Mouse (Mus musculus) heart, postnatal 0 days (tissue): Measurements from ENCODE around the gene Rhbdd3. TPM values are rescaled to one million over a fixed set of nuclear protein-coding genes. Genes with fewer than 3 reads are reported as not detected.
A peak's percentile ranks its signal among the peaks of the same experiment; 100 is the strongest.

Source experiments
- ATAC-seq: fragments of 200-750 bp; cut with Nextera tagmentation; 2 replicates; pipeline ENCODE4 v1.8.0; 2017; ENCODE audit warnings: low read depth, moderate number of reproducible peaks, moderate library complexity; ENCODE audit not compliant: insufficient read depth
- DNase-seq: peaks from one replicate; pipeline ENCODE4 v3.0.0-alpha.2; 2016; ENCODE audit warnings: low spot score
- H3K27ac ChIP-seq: fragments of 300-500 bp; sonication (generic); 2 replicates; pipeline ENCODE4 v1.5.1; 2014; ENCODE audit warnings: low read depth, mild to moderate bottlenecking
- H3K27me3 ChIP-seq: fragments of 300-500 bp; sonication (generic); 2 replicates; pipeline ENCODE4 v1.6.1; 2014; ENCODE audit warnings: low read length, mixed read lengths; ENCODE audit not compliant: control insufficient read depth, insufficient read depth
- H3K36me3 ChIP-seq: fragments of 300-500 bp; sonication (generic); replicated peaks from 2 replicates; pipeline ENCODE4 v1.6.1; 2014; ENCODE audit warnings: low read length, mixed read lengths; ENCODE audit not compliant: control insufficient read depth, insufficient read depth
- H3K4me1 ChIP-seq: fragments of 300-500 bp; sonication (generic); 2 replicates; pipeline ENCODE4 v1.6.1; 2014; ENCODE audit warnings: antibody characterized with exemption; ENCODE audit not compliant: control insufficient read depth, insufficient read depth
- H3K4me2 ChIP-seq: fragments of 300-500 bp; sonication (generic); 2 replicates; pipeline ENCODE4 v1.6.1; 2014; ENCODE audit warnings: low read depth, mild to moderate bottlenecking, low read length, moderate library complexity
- H3K4me3 ChIP-seq: fragments of 300-500 bp; sonication (generic); 2 replicates; pipeline ENCODE4 v1.5.1; 2014; ENCODE audit warnings: low read depth, low read length
- H3K9ac ChIP-seq: fragments of 300-500 bp; sonication (generic); replicated peaks from 2 replicates; pipeline ENCODE4 v1.6.1; 2014; ENCODE audit warnings: low read depth, low read length, mixed read lengths
- H3K9me3 ChIP-seq: fragments of 300-500 bp; sonication (generic); replicated peaks from 2 replicates; pipeline ENCODE4 v1.6.1; 2016; ENCODE audit warnings: low read length; ENCODE audit not compliant: control insufficient read depth
- CTCF ChIP-seq: IDR thresholded peaks from 2 replicates; pipeline ENCODE4 v1.5.1; 2016; ENCODE audit warnings: antibody characterized with exemption, control low read depth, low read depth
- EP300 ChIP-seq: IDR thresholded peaks from 2 replicates; pipeline ENCODE4 v1.6.1; 2016; ENCODE audit warnings: antibody characterized with exemption, low read depth
- WGBS: fragments of 180-500 bp; shearing (Covaris S2); extraction: QIAGEN DNeasy Blood & Tissue Kit; methylation state at CpG from one replicate; pipeline ENCODE4 v1.1.7; 2014; 5-methylcytosine and 5-hydroxymethylcytosine counted together
- polyA plus RNA-seq: library from polyadenylated mRNA; unstranded; fragments of >200 nt; fragmentation: Nextera tagmentation; extraction: Ambion mirVana; gene quantifications from 2 replicates; pipeline ENCODE4 v1.2.1, GENCODE M21; 2015
- total RNA-seq: library from RNA; depleted of rRNA; stranded (reverse); fragments of >200 nt; gene quantifications from 2 replicates; pipeline ENCODE4 v1.2.3, GENCODE M21; 2014; ENCODE audit warnings: low replicate concordance

Gene Rhbdd3
- total and polyA plus RNA-seq, 2 experiments from 2014 or later = 28.5 to 50.4 TPM

DNA sequence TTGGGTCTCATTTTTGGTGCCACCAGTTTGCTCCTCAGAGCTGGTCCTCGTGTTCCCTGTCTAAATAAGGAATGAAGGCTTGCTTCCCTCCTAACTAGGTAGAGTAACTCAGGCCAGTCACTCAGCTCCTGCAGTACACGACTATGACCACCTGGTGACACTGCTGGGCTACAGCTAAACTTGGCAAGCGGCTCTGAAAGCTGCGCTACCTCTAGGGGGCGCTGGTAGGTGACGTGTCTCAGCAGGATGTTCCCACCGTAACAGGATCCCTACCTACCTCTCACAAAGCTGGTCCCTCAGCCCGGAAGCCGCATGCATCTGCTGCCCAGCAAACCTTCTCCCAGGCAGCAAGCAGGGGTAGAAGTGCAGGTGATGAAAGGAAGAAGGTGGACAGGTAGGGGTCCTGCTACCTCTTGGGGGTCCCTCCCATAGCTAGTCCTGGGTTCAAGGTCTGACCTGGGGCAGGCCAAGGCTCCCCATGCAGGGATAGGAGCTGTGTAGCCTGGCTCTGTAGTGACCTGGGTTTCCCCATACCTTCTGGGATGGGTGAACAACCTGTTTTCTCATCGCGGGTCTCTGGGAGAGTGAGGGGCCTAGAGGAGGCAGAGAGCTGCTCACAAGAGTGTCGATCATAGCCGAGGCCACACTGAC is 16.3 kb downstream of the Rhbdd3 start:
- Histone ChIP-seq H3K27me3 (no peaks in the 10 kb centered on the region), H3K4me2 (no peak overlapping the region), H3K9me3 (no peaks in the 10 kb centered on the region), H3K27ac (no peak overlapping the region), H3K4me1 (no peaks in the 10 kb centered on the region), H3K9ac (no peak overlapping the region), H3K4me3 (no peak overlapping the region), H3K36me3 (no peaks in the 10 kb centered on the region)
- TF ChIP-seq EP300 = no peak
- peak; percentile 100 for TF ChIP-seq CTCF
- peak; percentile 83 for DNase-seq
- peak; percentile 69 for ATAC-seq
- WGBS = 30% methylated on average over 13 of the region's 13 CpGs

DNA sequence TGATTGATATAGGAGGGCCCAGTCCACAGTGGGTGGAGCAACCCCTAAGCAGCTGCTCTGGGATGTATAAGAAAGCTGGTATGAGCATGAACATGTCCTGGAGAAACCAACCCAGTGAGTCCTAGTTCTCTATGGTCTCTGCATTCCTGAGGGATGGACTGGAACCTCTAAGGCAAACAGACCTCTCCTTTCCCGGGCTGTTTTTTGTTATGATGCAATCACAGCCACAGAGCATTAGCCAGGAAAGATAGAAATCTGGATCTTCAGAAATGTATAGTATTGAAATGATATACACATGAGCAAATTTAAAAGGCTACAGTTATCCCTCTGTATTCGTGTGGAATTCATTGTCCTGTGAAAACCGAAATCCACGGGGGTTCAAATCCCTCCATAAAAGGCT is 27.0 kb downstream of the Rhbdd3 start:
- Histone ChIP-seq H3K4me3 (no peak overlapping the region), H3K4me2 (no peak overlapping the region), H3K27ac (no peak overlapping the region), H3K27me3 (no peaks in the 10 kb centered on the region), H3K9ac (no peak overlapping the region), H3K9me3 (no peaks in the 10 kb centered on the region), H3K36me3 (no peaks in the 10 kb centered on the region), H3K4me1 (no peaks in the 10 kb centered on the region)
- DNase-seq = no peak
- ATAC-seq = no peak
- 70% methylated on average over 4 of the region's 4 CpGs for WGBS
- TF ChIP-seq CTCF (no peak), EP300 (no peak)

DNA sequence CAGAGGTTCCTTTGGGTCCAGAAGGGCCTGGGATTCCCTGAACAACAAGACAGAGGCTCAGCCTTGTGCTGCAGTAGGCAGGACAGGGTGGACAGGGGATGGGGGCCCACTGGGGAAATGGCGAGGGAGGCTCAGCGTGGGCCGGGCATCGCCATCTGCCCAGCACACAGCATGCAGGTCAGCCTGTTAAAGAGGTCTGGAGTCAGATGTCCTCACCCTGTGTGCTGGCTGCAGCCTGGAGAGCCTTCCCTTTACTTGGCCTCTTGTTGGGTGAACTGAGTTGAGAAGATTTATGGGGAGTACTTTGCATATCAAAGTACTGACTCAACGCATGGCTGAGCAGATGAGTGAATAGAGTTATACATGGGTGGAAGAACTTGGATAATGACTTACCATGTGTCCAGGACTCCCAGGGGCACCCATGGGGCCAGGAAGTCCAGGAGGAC is 30.3 kb downstream of the Rhbdd3 start:
- Histone ChIP-seq H3K9ac (no peak overlapping the region), H3K36me3 (no peaks in the 10 kb centered on the region), H3K9me3 (no peaks in the 10 kb centered on the region), H3K27me3 (no peaks in the 10 kb centered on the region), H3K4me2 (no peak overlapping the region), H3K4me3 (no peak overlapping the region), H3K4me1 (no peaks in the 10 kb centered on the region), H3K27ac (no peak overlapping the region)
- TF ChIP-seq CTCF (no peak), EP300 (no peak)
- DNase-seq = no peak
- no peak for ATAC-seq
- WGBS = 65% methylated on average over 5 of the region's 5 CpGs

DNA sequence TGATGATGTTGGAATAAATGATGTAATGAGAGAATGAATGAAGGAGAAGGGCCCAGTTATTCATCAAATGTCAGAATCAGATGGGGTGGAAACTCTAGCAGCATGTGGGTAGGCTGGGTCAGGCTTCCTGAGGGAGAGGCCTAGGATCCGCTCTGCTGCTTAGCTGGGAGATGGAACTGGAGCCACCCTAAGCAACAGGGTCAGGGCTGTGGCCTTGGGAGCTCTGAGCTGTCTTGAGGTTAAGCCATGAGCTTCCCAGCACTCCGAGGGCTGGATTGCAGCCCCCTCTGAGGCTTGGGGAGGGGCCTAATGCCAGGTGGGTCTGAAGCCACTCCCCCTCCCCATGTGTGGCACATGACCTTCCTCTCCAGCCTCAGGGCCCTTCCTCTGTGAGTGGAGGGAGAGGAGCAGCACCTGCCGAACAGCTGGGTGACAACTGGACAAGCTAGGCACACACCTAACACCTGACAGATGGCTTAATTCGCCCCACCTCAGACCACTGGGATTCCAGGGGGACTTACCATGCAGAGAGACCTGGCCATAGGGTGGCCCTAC is 31.5 kb downstream of the Rhbdd3 start:
- Histone ChIP-seq H3K4me1 (no peaks in the 10 kb centered on the region), H3K36me3 (no peaks in the 10 kb centered on the region), H3K9me3 (no peaks in the 10 kb centered on the region), H3K27me3 (no peaks in the 10 kb centered on the region), H3K4me2 (no peak overlapping the region), H3K9ac (no peak overlapping the region), H3K4me3 (no peak overlapping the region), H3K27ac (no peak overlapping the region)
- TF ChIP-seq EP300 = no peak
- WGBS = 82% methylated on average over 4 of the region's 4 CpGs
- DNase-seq (no peak), ATAC-seq (no peak)

DNA sequence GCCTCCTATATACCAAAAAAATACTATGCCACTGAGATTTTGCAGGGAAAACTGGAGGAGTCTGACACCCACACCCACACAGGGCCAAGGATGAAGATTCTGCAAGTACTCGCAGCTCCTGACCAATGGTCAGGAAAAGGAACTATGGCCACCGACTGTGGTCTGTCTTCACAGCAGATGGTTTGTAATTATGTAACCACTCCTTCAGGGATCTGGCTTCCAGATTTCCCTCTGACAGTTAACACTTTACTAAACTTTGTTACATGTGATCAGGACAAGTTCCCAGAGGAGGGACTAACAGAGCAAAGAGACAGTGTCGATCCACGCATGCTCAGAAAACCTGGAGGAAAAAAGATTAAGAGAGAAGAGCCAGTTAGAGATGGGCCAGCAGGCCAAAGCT is 34.0 kb downstream of the Rhbdd3 start:
- Histone ChIP-seq H3K4me1 (no peaks in the 10 kb centered on the region), H3K9ac (no peak overlapping the region), H3K27ac (no peak overlapping the region), H3K4me3 (no peak overlapping the region), H3K36me3 (no peaks in the 10 kb centered on the region), H3K4me2 (no peak overlapping the region), H3K27me3 (no peaks in the 10 kb centered on the region), H3K9me3 (no peaks in the 10 kb centered on the region)
- TF ChIP-seq CTCF = no peak
- no peak for TF ChIP-seq EP300
- ATAC-seq (no peak), DNase-seq (no peak)
- 73% methylated on average over 4 of the region's 4 CpGs for WGBS

DNA sequence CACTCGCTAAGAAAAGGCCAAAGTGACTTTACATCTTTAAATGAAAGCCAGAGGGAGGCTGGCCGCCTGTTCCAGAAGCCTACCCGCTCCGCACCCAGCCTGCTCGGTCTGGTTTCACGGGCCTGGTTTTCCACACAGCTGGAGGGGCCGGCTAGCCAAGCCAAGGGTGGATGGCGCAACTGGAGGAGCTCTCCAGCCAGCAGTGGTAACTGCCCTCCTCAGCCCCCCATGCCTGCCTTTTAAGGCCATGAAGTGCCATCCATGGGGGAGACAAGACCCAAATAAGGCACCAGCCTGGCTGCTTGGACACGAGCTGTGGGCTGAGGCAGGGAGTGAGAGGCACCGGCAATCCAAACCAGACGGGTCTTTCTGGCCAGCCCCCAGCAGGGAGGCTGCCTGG is 37.2 kb downstream of the Rhbdd3 start:
- Histone ChIP-seq H3K4me1 (peaks cover 10% of the 10 kb centered on the region), H3K9ac (no peak overlapping the region), H3K27me3 (no peaks in the 10 kb centered on the region), H3K27ac (no peak overlapping the region), H3K4me2 (no peak overlapping the region), H3K36me3 (no peaks in the 10 kb centered on the region), H3K9me3 (no peaks in the 10 kb centered on the region), H3K4me3 (no peak overlapping the region)
- ATAC-seq (0 out of 2 replicates have a peak, but pooled peaks have one; percentile 16), DNase-seq (no peak)
- TF ChIP-seq CTCF (no peak), EP300 (no peak)
- 55% methylated on average over 11 of the region's 11 CpGs for WGBS
